Mouse (Mus musculus) CH12.LX (cell line): ENCODE measurements around the gene I0C0044D17Rik.

Source experiments
- CTCF ChIP-seq, 2 experiments: IDR thresholded peaks in 1 of 2; conservative IDR thresholded peaks in 1 of 2; 2 replicates each; pipeline ENCODE4 v1.5.1; 2011 to 2012; ENCODE audit warnings: low read depth in 2 of 2, low read length in 2 of 2, improper control_type of control experiment in 1 of 2, inconsistent platforms in 1 of 2, mild to moderate bottlenecking in 1 of 2, moderate library complexity in 1 of 2
- ELF1 ChIP-seq: IDR thresholded peaks from 2 replicates; pipeline ENCODE4 v1.6.1; 2014; ENCODE audit warnings: low read depth, mild to moderate bottlenecking, inconsistent platforms, low read length, improper control_type of control experiment
- MXI1 ChIP-seq: IDR thresholded peaks from 2 replicates; pipeline ENCODE4 v1.6.1; 2011; ENCODE audit warnings: mild to moderate bottlenecking, low read depth, low read length, improper control_type of control experiment
- RAD21 ChIP-seq: IDR thresholded peaks from 2 replicates; pipeline ENCODE4 v1.6.1; 2011; ENCODE audit warnings: low read depth, mild to moderate bottlenecking, low read length, improper control_type of control experiment, moderate library complexity
- ZC3H11A ChIP-seq: IDR thresholded peaks from 2 replicates; pipeline ENCODE4 v1.6.1; 2012; ENCODE audit warnings: low read depth, mild to moderate bottlenecking, inconsistent platforms, low read length, improper control_type of control experiment

- no peak for TF ChIP-seq MXI1
- no peak for TF ChIP-seq ZC3H11A
- TF ChIP-seq RAD21, result no peak
- TF ChIP-seq CTCF (conservative IDR thresholded peaks at IDR 0.05 in 1 of 2, IDR thresholded peaks at IDR 0.05 in 1 of 2; ENCODE audit: low read depth in 2 of 2, low read length in 2 of 2), result no peak
- no peak for TF ChIP-seq ELF1
These were observed 18.2 kb downstream of the I0C0044D17Rik start for GRCm38 (mm10) chr4:98805291-98806048.
